Mouse (Mus musculus): ENCODE measurements around the gene Gtf2f2.

The Gtf2f2 gene

GRCm38 (mm10) chr14:76010102-76011061 lies at the start of gene Gtf2f2:
TSS of gene Gtf2f2 (minus strand) at chr14:76010865.
- DNase-seq (ENCODE audit: low read depth, low spot score), result peak; percentile 90

GRCm38 (mm10) chr14:76059441-76059840 lies 48.8 kb upstream of the Gtf2f2 start:
- peak; percentile 26 for DNase-seq (ENCODE audit: low read depth, low spot score)

- no peak for DNase-seq (ENCODE audit: low read depth, low spot score)
These were observed 43.1 kb upstream of the Gtf2f2 start for GRCm38 (mm10) chr14:76053726-76054125.

- DNase-seq (ENCODE audit: low read depth, low spot score), result no peak
These were observed 41.3 kb upstream of the Gtf2f2 start for GRCm38 (mm10) chr14:76051966-76052365.

GRCm38 (mm10) chr14:76045767-76046166 lies 35.1 kb upstream of the Gtf2f2 start:
- no peak for DNase-seq (ENCODE audit: low read depth, low spot score)

GRCm38 (mm10) chr14:76044164-76044557 lies 33.5 kb upstream of the Gtf2f2 start:
- no peak for DNase-seq (ENCODE audit: low read depth, low spot score)

GRCm38 (mm10) chr14:76043251-76044163 lies 32.8 kb upstream of the Gtf2f2 start:
- no peak for DNase-seq (ENCODE audit: low read depth, low spot score)

- no peak for DNase-seq (ENCODE audit: low read depth, low spot score)
These were observed 22.6 kb upstream of the Gtf2f2 start for GRCm38 (mm10) chr14:76033221-76033637.

- no peak for DNase-seq (ENCODE audit: low read depth, low spot score)
These were observed 22.0 kb upstream of the Gtf2f2 start for GRCm38 (mm10) chr14:76032671-76033136.

GRCm38 (mm10) chr14:76031117-76031842 lies 20.6 kb upstream of the Gtf2f2 start:
- peak; percentile 73 for DNase-seq (ENCODE audit: low read depth, low spot score)

- DNase-seq (ENCODE audit: low read depth, low spot score), result no peak
These were observed 14.0 kb upstream of the Gtf2f2 start for GRCm38 (mm10) chr14:76024641-76025040.

GRCm38 (mm10) chr14:76020927-76021719 lies 10.5 kb upstream of the Gtf2f2 start:
- DNase-seq (ENCODE audit: low read depth, low spot score), result no peak

GRCm38 (mm10) chr14:76020259-76020785 lies 9.7 kb upstream of the Gtf2f2 start:
- DNase-seq (ENCODE audit: low read depth, low spot score), result no peak

GRCm38 (mm10) chr14:76017785-76018490 lies 7.3 kb upstream of the Gtf2f2 start:
- no peak for DNase-seq (ENCODE audit: low read depth, low spot score)

GRCm38 (mm10) chr14:76014331-76014730 lies 3.7 kb upstream of the Gtf2f2 start:
- DNase-seq (ENCODE audit: low read depth, low spot score), result no peak

- DNase-seq (ENCODE audit: low read depth, low spot score), result no peak
These were observed 395 bp upstream of the Gtf2f2 start for GRCm38 (mm10) chr14:76011062-76011457.

GRCm38 (mm10) chr14:76009185-76009584 lies 1.5 kb downstream of the Gtf2f2 start:
- no peak for DNase-seq (ENCODE audit: low read depth, low spot score)

GRCm38 (mm10) chr14:76008174-76008573 lies 2.5 kb downstream of the Gtf2f2 start:
- DNase-seq (ENCODE audit: low read depth, low spot score), result no peak

- DNase-seq (ENCODE audit: low read depth, low spot score), result no peak
These were observed 5.7 kb downstream of the Gtf2f2 start for GRCm38 (mm10) chr14:76005011-76005410.

GRCm38 (mm10) chr14:76001781-76002180 lies 8.9 kb downstream of the Gtf2f2 start:
- no peak for DNase-seq (ENCODE audit: low read depth, low spot score)
